Mouse (Mus musculus) heart, postnatal 0 days (tissue): Measurements from ENCODE around the gene Ndufc1.

Experiments
- CTCF ChIP-seq: IDR thresholded peaks from 2 replicates; pipeline ENCODE4 v1.5.1; 2016; ENCODE audit warnings: antibody characterized with exemption, control low read depth, low read depth
- EP300 ChIP-seq: IDR thresholded peaks from 2 replicates; pipeline ENCODE4 v1.6.1; 2016; ENCODE audit warnings: antibody characterized with exemption, low read depth

DNA sequence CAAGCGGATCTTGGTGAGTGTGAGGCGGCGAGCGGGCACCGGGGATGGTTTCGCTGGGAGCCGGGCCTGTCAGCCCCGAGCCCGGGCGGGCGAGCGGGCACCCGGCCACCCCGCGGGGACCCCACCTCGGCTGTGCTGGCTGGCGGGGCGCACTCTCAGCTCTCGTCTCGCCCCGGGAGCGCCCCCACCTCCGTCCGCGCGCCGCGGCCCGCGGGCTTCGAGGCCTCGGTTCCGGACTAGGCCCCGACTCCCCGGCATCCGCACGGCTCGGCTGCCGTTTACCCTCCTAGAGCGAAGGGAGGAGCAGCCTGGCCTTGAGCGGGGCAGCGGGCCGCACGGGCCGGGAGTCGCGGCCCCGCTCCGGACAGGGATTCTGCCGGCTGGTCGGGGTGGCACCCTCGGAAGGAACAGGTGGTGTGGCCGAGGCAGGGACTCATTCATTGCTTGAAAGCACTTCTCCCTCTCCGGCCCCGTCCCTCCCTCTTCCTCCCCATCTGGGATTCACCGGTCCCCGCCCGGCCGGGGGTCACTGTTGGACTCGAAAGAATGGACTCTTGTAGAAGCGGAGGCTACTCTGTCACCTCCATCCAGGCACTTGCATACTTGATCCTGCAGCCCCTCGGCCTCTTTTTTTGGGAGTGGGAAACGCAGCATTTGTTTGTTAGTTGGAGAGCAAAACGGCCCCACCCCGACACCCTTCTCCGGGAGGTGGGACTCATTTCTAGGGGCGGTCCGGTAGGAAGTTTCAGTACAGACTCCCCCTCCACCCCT, 7.8 kb upstream of the Ndufc1 start:
- no peak for TF ChIP-seq EP300
- no peak for TF ChIP-seq CTCF
